Mouse (Mus musculus): ENCODE measurements around the gene Pik3r1. TPM values are rescaled to one million over a fixed set of nuclear protein-coding genes. Genes with fewer than 3 reads are reported as not detected.

Gene Pik3r1
- polyA plus RNA-seq, 1 experiment from 2014 or later: 53.0 TPM

DNA sequence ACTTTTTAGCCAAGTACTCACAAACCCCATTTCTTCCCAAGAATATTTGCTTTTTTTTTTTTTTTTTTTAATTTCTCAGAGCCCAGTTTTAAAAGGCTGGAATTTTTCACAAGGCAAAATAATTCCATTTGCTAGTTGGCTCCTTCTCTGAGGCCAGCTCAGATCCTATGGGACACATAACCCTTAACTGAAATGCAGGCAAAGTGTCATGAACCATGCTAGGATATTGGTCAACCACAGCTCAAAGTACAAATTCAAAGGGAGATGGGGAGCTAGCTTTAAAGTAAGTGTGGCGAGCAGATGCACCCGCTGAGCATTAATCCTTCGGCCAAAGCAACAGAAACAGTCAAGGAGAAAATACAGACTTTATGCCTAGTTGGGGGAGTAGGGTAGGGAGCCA, 39.7 kb downstream of the Pik3r1 start:
- no peaks in the 10 kb centered on the region for H3K9me3 ChIP-seq (replicated peaks; ENCODE audit: control insufficient read depth, low read length)
- H3K4me3 ChIP-seq (replicated peaks; ENCODE audit: low read length): no peak overlapping the region
- H3K36me3 ChIP-seq (ENCODE audit: control insufficient read depth, insufficient read depth, low read length): no peaks in the 10 kb centered on the region
- no peak for ATAC-seq (ENCODE audit: insufficient read depth, low FRiP score)
- H3K4me2 ChIP-seq (ENCODE audit: low read depth, low read length): no peak overlapping the region
- WGBS: 82% methylated on average over 3 of the region's 3 CpGs
- peaks cover 35% of the 10 kb centered on the region for H3K4me1 ChIP-seq (ENCODE audit: control insufficient read depth, insufficient read depth, low read length)
- no peaks in the 10 kb centered on the region for H3K27me3 ChIP-seq (ENCODE audit: control insufficient read depth, insufficient read depth, low read length)
- peak overlapping the region; percentile 29; the same call in 1 of the 2 replicates for H3K27ac ChIP-seq (ENCODE audit: low read length)
- H3K9ac ChIP-seq (ENCODE audit: low read length): no peak overlapping the region

DNA sequence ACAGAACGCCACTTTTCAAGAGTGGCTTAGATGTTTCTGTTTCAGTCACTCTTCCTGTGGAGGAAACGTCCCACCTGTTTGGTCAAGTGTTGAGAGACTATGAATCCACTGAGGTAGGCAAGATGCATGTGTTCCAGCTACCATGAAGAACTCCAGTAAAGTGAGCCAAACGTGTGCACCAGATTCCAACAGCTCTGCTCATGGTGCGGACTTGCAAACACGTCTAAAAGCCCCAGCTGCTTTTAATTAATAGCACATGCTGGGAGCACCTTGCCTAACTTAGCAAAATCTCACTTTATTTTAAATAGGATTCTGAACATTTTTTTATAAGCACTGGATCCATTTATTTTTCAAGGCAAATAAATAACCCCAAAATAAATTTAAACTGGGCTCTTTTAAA, 40.2 kb downstream of the Pik3r1 start:
- H3K9ac ChIP-seq (ENCODE audit: low read length): no peak overlapping the region
- H3K36me3 ChIP-seq (ENCODE audit: control insufficient read depth, insufficient read depth, low read length): no peaks in the 10 kb centered on the region
- no peak for ATAC-seq (ENCODE audit: insufficient read depth, low FRiP score)
- peaks cover 31% of the 10 kb centered on the region for H3K4me1 ChIP-seq (ENCODE audit: control insufficient read depth, insufficient read depth, low read length)
- H3K27me3 ChIP-seq (ENCODE audit: control insufficient read depth, insufficient read depth, low read length): no peaks in the 10 kb centered on the region
- H3K4me3 ChIP-seq (replicated peaks; ENCODE audit: low read length): no peak overlapping the region
- no peaks in the 10 kb centered on the region for H3K9me3 ChIP-seq (replicated peaks; ENCODE audit: control insufficient read depth, low read length)
- WGBS: 56% methylated on average over 5 of the region's 5 CpGs
- H3K27ac ChIP-seq (ENCODE audit: low read length): no peak overlapping the region
- no peak overlapping the region for H3K4me2 ChIP-seq (ENCODE audit: low read depth, low read length)

DNA sequence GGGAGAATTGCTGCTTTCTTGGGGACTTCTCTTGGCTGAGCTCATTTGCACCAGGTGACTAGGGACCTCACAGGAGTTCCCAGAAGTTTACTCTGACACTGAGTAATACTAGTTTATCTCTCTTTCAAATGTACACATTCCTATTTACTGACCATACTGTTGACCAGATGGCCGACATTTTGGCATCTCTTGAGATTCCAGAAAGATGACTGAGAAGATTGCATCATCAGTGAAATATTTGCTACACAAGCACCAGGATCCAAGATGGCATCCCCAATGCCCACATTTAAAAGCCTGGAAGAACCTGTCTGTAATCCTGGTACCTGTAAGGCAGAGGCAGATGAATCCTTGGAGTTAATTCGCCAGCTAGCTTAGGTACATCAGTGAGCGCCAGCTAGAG, 41.1 kb downstream of the Pik3r1 start:
- no peak overlapping the region for H3K27ac ChIP-seq (ENCODE audit: low read length)
- H3K9ac ChIP-seq (ENCODE audit: low read length): no peak overlapping the region
- no peak overlapping the region for H3K4me3 ChIP-seq (replicated peaks; ENCODE audit: low read length)
- H3K4me1 ChIP-seq (ENCODE audit: control insufficient read depth, insufficient read depth, low read length): peaks cover 28% of the 10 kb centered on the region
- H3K36me3 ChIP-seq (ENCODE audit: control insufficient read depth, insufficient read depth, low read length): no peaks in the 10 kb centered on the region
- H3K4me2 ChIP-seq (ENCODE audit: low read depth, low read length): no peak overlapping the region
- WGBS: 79% methylated on average over 3 of the region's 3 CpGs
- no peaks in the 10 kb centered on the region for H3K9me3 ChIP-seq (replicated peaks; ENCODE audit: control insufficient read depth, low read length)
- H3K27me3 ChIP-seq (ENCODE audit: control insufficient read depth, insufficient read depth, low read length): no peaks in the 10 kb centered on the region
- no peak for ATAC-seq (ENCODE audit: insufficient read depth, low FRiP score)

DNA sequence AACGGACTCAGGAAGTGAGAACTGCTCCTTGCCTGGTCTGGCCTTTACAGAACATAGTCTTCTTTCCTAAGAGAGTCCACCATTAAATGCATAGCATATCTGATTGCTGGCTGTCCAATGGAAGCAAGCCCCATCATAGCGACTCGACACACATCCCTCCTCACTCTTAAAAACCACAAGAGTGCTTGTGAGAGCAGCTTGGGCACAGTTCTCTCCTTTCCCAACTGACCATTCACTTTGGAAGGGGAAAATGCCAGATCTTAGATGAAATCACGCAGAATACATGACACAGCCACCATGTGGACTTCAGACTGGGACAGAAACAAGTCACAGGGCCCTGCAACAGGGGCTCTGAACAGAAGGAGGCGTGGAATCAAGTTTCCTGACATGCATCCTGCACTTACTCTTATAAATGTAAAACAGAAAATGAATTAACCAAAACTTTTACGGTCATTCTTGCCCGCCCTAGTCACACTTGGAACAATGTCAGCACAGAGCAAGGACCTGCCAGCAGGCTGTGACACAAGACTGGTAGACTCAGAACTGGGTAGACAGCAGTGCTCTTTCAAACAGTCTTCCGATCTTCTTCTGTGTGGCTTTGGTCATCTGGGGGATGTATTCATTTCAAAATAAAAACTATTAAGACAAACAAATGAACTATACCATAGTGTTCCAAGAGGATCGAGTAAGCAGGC, 46.0 kb downstream of the Pik3r1 start:
- H3K4me3 ChIP-seq (replicated peaks; ENCODE audit: low read length): no peak overlapping the region
- 87% methylated on average over 9 of the region's 9 CpGs for WGBS
- H3K9ac ChIP-seq (ENCODE audit: low read length): no peak overlapping the region
- no peak overlapping the region for H3K27ac ChIP-seq (ENCODE audit: low read length)
- H3K4me2 ChIP-seq (ENCODE audit: low read depth, low read length): no peak overlapping the region
- H3K9me3 ChIP-seq (replicated peaks; ENCODE audit: control insufficient read depth, low read length): no peaks in the 10 kb centered on the region
- H3K36me3 ChIP-seq (ENCODE audit: control insufficient read depth, insufficient read depth, low read length): no peaks in the 10 kb centered on the region
- ATAC-seq (ENCODE audit: insufficient read depth, low FRiP score): no peak
- peaks cover 20% of the 10 kb centered on the region for H3K4me1 ChIP-seq (ENCODE audit: control insufficient read depth, insufficient read depth, low read length)
- no peaks in the 10 kb centered on the region for H3K27me3 ChIP-seq (ENCODE audit: control insufficient read depth, insufficient read depth, low read length)

DNA sequence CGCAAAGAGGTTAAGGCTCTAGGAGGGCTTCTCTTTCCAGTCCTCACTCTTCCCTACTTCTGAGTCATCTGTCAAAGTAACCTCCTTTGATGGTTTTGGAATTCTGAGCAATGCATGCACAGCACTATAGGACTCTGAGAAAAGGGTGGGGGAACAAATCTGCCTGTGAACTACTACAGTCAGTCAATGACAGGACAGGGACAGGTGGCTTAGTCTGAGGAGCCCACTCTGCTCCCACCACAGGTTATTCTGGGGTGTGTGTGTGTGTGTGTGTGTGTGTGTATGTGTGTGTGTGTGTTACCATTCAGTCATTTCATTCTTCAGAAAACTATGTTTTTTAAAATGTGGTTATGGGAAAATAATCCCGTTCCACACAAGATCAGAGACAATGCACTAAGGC, 46.9 kb downstream of the Pik3r1 start:
- H3K9me3 ChIP-seq (replicated peaks; ENCODE audit: control insufficient read depth, low read length): no peaks in the 10 kb centered on the region
- no peak overlapping the region for H3K27ac ChIP-seq (ENCODE audit: low read length)
- H3K4me1 ChIP-seq (ENCODE audit: control insufficient read depth, insufficient read depth, low read length): peaks cover 20% of the 10 kb centered on the region
- no peaks in the 10 kb centered on the region for H3K36me3 ChIP-seq (ENCODE audit: control insufficient read depth, insufficient read depth, low read length)
- H3K27me3 ChIP-seq (ENCODE audit: control insufficient read depth, insufficient read depth, low read length): no peaks in the 10 kb centered on the region
- no peak overlapping the region for H3K9ac ChIP-seq (ENCODE audit: low read length)
- no peak overlapping the region for H3K4me2 ChIP-seq (ENCODE audit: low read depth, low read length)
- 97% methylated on average over 1 of the region's 2 CpGs for WGBS
- no peak overlapping the region for H3K4me3 ChIP-seq (replicated peaks; ENCODE audit: low read length)
- ATAC-seq (ENCODE audit: insufficient read depth, low FRiP score): 0 out of 2 replicates have a peak, but pooled peaks have one; percentile 1

DNA sequence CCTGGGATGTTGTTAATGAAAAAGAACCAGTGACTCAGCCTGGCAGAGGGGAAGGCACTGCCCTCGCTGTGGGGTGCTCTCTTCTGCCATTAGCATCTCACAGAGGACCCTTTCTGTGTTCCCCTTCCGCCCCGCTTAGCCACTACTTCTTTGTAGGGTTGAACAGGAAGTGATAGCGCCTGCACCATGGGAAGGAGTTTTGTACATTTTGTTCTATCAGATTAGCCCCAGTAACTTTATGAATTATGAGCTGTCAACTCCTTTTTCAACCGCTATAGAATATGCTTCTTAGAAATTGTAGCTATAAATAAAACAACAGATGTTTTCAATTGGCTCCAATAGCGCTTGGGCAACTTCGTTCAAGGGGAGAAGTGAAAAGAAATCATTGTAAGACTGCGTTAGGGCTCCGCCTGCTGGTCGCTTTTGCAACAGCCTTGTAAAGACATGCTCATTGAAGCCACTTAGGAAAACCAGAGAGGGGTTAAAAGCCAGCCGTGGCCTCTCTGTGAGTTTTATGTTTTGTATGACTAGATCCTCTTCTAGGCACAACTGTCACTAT, 48.6 kb downstream of the Pik3r1 start:
- Histone ChIP-seq H3K27ac (ENCODE audit: low read length) (peak overlapping the region; percentile 72), H3K4me3 (replicated peaks; ENCODE audit: low read length) (peak overlapping the region; percentile 4; the same call in 1 of the 2 replicates), H3K27me3 (ENCODE audit: control insufficient read depth, insufficient read depth, low read length) (no peaks in the 10 kb centered on the region), H3K4me1 (ENCODE audit: control insufficient read depth, insufficient read depth, low read length) (peaks cover 20% of the 10 kb centered on the region), H3K36me3 (ENCODE audit: control insufficient read depth, insufficient read depth, low read length) (no peaks in the 10 kb centered on the region), H3K4me2 (ENCODE audit: low read depth, low read length) (peak overlapping the region; percentile 28; the same call in 1 of the 2 replicates), H3K9me3 (replicated peaks; ENCODE audit: control insufficient read depth, low read length) (no peaks in the 10 kb centered on the region), H3K9ac (ENCODE audit: low read length) (peak overlapping the region; percentile 20; the same call in 1 of the 2 replicates)
- WGBS: 16% methylated on average over 11 of the region's 11 CpGs
- ATAC-seq (ENCODE audit: insufficient read depth, low FRiP score): no peak; the same call in 1 of the 2 replicates

DNA sequence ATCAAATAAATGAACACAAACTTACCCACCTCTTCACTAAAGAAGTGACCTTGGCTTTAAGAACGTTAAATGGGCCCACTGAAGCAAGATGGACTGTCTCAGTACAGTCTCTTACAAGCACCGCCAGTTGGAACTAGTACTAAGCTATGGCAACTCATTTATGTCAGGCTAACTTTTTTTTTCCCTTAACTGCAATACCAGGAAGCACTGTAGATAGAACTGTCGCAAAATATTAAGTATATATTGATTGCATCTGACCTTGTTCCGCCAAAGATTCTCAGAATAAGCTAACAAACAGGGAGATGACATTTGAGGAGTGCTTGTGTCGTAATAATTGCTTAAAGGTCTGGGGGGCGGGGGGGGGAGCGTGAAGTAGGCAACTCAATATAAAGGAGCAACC, 49.3 kb downstream of the Pik3r1 start:
- H3K27ac ChIP-seq (ENCODE audit: low read length): peak overlapping the region; percentile 72
- H3K4me2 ChIP-seq (ENCODE audit: low read depth, low read length): 0 out of 2 replicates have a peak overlapping the region, but pooled peaks have one; percentile 28
- H3K4me3 ChIP-seq (replicated peaks; ENCODE audit: low read length): no peak overlapping the region; the same call in 1 of the 2 replicates
- no peaks in the 10 kb centered on the region for H3K36me3 ChIP-seq (ENCODE audit: control insufficient read depth, insufficient read depth, low read length)
- no peaks in the 10 kb centered on the region for H3K9me3 ChIP-seq (replicated peaks; ENCODE audit: control insufficient read depth, low read length)
- ATAC-seq (ENCODE audit: insufficient read depth, low FRiP score): no peak
- H3K27me3 ChIP-seq (ENCODE audit: control insufficient read depth, insufficient read depth, low read length): no peaks in the 10 kb centered on the region
- peaks cover 15% of the 10 kb centered on the region for H3K4me1 ChIP-seq (ENCODE audit: control insufficient read depth, insufficient read depth, low read length)
- 52% methylated on average over 7 of the region's 7 CpGs for WGBS
- H3K9ac ChIP-seq (ENCODE audit: low read length): no peak overlapping the region

DNA sequence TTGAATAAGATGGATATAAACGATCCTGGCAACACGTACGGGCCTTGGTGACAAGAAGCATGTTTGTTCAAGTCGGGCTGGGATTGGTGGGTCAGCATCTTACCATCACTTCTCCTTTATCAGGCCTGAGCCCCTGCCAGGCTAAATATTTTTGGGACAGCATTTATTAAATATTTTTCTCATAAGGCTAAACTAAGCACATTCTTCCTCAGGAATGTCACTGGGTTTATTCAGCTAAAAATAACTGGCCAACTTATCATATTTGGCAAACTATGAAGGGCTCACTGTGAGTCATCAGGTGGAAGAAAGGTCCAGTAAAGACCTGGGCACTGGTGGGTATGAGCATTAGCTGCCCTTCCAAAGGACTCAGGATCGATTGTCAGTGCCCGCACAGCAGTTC, 50.2 kb downstream of the Pik3r1 start:
- ATAC-seq (ENCODE audit: insufficient read depth, low FRiP score): no peak; the same call in 1 of the 2 replicates
- Histone ChIP-seq H3K36me3 (ENCODE audit: control insufficient read depth, insufficient read depth, low read length) (no peaks in the 10 kb centered on the region), H3K27ac (ENCODE audit: low read length) (0 out of 2 replicates have a peak overlapping the region, but pooled peaks have one; percentile 16), H3K4me2 (ENCODE audit: low read depth, low read length) (no peak overlapping the region), H3K27me3 (ENCODE audit: control insufficient read depth, insufficient read depth, low read length) (no peaks in the 10 kb centered on the region), H3K4me3 (replicated peaks; ENCODE audit: low read length) (no peak overlapping the region), H3K4me1 (ENCODE audit: control insufficient read depth, insufficient read depth, low read length) (peaks cover 15% of the 10 kb centered on the region), H3K9me3 (replicated peaks; ENCODE audit: control insufficient read depth, low read length) (no peaks in the 10 kb centered on the region), H3K9ac (ENCODE audit: low read length) (no peak overlapping the region)
- 63% methylated on average over 6 of the region's 6 CpGs for WGBS

DNA sequence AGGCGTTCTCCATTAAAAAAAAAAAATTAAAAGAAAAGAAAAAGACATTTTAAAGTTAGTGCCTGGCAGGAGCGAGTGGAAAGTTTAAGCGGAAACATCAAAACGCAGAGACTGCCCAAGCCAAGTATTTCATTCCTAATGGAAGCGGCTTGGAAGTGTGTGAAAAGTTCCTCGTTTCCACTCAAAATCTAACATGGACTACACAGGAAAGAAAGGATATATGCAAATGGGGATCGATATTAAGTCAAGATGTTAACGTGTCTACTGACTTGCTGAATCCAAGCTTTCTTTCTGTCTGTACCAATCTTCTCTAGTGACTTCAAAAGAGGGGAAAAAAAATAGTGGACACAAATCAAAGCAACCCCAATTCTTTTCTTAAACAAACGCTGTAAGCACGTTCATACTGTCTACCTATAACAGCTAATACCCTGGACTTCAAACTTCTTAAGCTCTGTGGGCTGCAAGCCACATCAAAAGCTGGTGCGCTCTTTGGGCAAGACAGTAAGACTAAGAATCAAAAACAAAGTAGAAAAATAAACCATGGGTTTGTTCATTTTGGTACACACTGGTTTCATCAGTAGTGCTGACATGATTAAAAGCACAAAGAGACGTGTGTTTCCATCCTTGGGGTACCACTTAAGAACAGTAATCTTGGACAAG, 54.5 kb downstream of the Pik3r1 start:
- Histone ChIP-seq H3K9ac (ENCODE audit: low read length) (no peak overlapping the region), H3K4me2 (ENCODE audit: low read depth, low read length) (no peak overlapping the region), H3K9me3 (replicated peaks; ENCODE audit: control insufficient read depth, low read length) (no peaks in the 10 kb centered on the region), H3K27ac (ENCODE audit: low read length) (peak overlapping the region; percentile 55), H3K4me1 (ENCODE audit: control insufficient read depth, insufficient read depth, low read length) (peaks cover 12% of the 10 kb centered on the region; the same call in 1 of the 2 replicates), H3K4me3 (replicated peaks; ENCODE audit: low read length) (no peak overlapping the region), H3K36me3 (ENCODE audit: control insufficient read depth, insufficient read depth, low read length) (peaks cover 4% of the 10 kb centered on the region; the same call in 1 of the 2 replicates), H3K27me3 (ENCODE audit: control insufficient read depth, insufficient read depth, low read length) (no peaks in the 10 kb centered on the region)
- ATAC-seq (ENCODE audit: insufficient read depth, low FRiP score): no peak
- WGBS: 75% methylated on average over 12 of the region's 12 CpGs

Data from stomach, embryonic 16.5 days (tissue).